Mouse (Mus musculus): ENCODE measurements around the gene Arhgap30.

The Arhgap30 gene

DNA sequence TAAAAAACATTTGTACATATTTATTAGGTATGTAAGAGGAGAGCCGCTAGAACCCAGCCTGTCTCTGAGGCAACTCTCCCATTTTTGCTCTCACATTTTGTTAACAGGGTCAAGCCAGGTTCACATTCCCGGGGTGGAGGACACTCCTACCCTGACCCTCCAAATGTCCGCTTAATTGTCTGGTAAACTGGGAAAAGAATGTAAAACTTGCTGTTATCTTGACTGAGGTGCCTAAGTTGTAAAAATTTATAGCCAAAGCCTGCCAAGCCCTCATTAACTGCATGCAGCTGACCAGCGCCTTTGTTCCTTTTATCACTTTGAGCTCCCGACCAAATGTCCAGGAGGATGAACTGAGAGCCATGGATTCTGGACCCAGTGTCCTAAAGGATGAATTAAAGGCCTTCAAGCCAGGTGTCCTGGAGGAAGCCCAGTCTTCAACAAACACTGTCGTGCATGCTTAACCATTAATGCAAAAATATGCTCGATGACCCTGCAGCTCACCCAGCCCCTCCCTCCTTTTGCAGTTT lies 46.6 kb downstream of the Arhgap30 start:
- no peak for DNase-seq

DNA sequence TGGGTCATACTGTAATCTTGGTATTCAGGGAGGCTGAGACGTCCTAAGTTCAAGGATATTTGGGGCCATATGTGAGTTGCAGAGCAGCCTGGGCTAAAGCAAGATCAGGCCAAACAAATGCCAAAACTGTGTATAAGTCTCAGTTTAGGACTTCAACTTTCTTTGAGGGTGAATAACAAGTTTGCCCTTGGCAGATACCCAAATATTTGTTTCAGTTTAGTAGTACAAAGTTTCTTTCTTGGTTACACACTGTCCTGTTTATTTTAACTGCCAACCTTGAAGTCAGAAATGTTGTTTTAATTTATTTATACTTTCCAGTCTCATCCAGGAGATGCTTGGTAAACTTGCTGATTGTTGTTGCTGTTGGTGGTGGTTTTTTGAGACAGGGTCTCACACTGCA lies 47.2 kb downstream of the Arhgap30 start:
- no peak for DNase-seq

DNA sequence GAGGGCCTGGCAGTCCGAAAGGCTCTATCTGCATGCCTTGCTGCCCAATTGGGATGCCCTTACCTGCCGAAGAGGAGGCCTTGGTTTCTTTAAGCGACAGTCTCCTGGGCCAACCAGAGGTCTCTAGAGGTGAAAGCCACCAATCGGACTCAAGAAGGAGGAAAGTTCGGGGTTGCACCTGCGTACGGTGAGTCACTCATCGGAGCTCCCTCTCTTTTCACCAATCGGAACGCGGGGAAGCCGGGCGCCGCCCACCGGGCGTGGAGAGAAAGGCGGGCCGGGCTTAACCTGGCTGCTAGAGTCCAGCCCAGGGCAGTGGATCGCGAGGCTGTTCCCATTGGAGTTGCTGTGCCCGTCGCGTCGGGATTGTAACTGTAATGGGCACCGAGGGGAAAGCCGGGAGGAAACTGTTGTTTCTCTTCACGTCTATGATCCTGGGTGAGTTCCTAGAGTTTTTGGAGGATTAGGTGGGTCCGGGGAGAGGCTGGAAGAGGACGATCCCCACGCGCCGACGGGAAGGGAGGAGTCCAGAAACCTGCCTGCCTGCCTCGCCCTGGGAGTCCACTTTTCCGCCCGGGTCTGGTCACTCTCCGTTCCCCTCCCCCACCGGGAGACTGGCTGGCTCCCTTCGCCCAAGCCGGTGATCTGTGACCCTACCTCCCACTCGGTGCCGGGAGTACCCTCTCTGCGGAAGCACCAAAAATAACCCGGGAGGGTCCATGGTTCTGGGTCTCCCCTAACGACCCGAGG lies 48.7 kb downstream of the Arhgap30 start, which contains the start of gene F11r:
Gene F11r (plus strand): TSS at position 272 of the 750 bp plus-strand sequence.
- peak; percentile 94 for DNase-seq

DNA sequence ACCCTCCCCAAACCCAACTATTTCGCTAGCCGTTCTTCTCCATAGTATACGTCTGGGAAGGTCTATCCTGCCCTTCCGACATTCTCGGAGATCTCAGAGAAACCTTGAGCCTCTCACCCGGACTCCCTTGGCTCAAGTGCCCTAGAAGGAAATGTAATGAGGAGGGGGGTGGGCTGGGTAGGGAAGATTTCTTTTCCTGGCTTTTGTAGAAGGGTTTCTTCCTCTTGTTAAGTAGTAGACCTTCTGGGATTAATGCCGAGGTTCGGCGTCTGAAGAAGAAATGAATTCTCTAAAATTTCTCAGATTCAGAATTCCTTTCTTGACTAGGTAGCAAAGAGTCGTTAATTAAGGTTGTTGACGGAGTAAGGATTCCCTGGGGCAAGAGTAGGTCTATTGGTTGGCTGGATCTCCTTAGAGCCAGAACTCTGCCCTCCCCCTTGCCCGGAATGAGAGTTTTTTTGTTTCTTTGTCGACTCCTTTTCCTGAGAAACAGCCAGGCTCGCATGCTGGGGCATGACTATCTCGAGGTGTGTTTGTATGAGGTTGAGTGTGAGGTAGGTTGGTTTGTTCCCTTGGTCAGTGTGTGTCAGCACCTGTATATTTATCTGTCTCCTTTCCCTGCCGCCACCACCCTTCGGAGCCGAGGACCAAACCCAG lies 49.4 kb downstream of the Arhgap30 start:
- DNase-seq, result peak; percentile 37

DNA sequence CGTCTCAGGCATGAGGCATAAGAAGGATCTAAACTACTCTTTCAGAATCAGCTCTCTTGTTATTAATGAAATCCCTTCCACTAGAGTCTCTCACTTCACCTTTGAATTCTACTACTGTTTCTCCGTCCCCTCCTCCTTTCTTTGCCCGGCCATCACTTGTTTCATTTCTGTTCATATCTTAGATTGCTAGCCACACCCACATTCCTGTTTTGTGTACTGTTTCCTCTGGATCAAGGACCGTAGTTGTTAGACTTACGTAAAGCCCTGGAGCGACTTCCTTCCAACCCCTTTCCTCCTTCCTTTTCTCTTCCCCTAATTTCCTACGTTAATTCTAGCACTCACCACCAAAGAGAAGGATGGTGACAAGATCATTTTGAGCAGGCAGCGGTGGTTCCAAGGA lies 50.3 kb downstream of the Arhgap30 start:
- peak; percentile 60 for DNase-seq

DNA sequence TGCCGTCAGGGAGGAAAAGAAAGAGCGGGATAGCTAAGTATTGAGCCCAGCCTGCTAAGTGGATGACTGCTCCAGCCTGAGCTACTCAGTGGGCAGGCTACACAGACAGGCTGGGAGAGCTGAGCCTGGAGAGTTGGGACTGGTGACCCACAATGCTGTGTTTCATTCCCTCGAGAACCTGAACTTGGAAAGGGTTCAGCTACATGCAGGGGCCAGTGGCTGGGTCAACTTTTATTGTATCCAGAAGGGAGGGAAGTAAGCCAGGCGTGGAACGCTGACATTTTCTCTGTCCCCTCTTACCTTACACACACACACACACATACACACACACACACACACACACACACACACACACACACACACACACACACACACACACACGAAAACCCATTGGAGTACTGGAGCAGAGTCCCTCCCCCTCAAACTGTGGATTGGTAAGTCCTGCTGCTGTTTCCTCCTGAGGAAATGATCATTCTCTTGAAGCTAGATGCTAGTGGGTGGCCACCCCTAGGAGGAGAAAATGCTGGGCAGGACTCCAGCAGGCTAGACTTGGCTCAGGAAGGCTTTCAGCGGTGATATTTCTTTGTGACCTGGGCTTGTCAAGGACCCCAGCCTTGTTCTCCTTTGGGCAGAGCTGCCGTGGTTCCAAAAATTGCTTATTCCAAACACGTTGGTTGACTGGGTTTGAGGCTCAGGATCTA lies 51.4 kb downstream of the Arhgap30 start:
- peak; percentile 86 for DNase-seq

DNA sequence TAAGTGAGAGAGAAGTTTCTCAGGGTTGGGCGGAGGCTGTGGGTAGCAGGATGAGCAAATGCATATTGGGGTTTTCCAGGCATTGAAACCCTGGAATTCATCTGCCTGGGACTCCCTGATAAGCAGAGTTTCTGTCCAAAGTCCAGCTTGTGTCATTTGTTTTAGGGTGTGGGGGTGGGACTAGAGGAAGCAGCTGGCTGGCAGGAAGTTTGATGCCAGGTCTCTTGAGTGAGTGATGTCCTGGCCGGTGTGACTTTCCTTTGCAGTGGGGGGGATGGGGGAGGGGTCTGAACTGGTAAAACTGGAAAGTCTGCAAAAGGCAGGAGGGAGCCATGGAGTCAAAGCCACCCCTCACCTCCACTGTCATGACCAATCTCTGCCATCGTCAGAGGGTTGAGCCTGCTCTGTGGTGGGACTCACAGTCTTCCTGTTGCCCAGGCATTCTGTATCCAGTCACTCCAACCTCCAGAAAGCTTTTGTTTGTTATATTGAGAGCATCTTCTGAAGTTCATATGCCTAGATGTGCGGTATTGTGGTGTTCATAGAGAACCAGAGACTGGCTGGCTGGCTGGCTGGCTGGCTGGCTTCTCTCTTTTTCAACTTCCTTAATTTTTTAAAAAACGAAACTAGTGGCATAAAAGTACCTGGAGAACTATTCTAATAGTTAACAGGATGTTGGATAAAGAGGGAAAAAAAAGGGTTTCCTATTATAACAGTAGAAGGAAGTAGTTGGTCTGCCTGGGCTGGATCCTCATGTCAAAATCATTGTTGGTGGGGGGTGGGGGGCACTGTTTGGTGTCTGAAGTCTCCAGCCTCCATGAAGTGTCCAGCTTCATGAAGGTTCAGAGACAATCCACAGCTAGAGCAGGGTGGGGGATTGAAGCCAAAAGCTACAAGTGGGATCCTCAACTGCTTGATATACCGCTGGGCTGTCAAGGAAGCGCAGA lies 53.0 kb downstream of the Arhgap30 start:
- peak; percentile 62 for DNase-seq

DNA sequence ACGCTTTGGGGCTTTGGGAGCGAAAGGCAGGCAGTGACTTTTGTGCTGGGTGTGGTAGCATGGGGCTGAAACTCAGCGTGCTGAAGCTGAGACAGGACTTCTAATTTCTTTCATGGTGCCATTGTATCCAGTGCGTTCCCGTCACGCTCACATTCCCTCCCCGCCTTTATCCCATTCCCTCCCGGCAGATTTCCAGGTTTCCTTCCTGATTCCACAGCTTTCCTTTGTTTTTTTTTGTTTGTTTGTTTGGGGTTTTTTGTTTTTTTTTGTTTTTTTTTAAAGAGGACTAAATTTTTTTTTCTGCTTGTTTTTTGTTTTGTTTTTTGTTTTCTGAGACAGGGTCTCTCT lies 53.6 kb downstream of the Arhgap30 start:
- DNase-seq, result peak; percentile 50

DNA sequence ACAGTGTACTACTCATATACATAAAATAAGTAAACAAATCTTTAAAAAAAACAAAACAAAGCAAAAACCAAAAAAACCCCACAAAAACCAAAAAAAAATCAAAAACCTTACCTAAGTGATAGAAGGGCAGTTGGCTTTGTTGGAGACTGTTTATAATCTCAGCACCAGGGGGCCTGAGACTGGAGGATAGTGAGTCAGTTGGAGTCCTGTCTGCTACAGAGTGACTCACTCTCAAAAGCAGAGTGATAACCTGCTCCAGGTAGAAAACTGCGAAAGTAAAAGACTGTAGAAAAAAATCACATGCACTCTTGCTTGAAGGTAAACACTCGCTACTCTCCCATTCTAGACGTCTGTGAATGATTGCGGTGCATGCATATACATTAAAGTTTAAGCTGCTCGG lies 56.3 kb downstream of the Arhgap30 start:
- DNase-seq, result no peak

DNA sequence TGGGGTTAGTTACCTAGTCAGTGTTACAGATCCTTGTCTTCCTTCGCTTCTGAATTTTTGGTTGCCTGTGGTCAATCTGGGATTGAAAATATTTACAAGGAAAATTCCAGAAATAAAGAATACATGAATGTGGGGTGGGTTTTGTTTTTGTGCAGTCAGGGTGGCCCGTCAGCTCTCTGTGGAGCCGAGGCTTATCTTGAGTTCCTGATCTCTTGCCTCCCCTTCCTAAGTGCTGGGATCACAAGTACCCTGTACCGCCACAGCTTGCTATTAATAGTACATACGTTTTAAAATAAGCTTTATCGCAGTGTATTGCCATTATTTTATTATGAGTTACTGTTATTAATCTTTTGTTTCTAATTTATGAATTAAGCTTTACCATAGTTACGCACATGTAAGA lies 58.1 kb downstream of the Arhgap30 start:
- DNase-seq, result no peak

DNA sequence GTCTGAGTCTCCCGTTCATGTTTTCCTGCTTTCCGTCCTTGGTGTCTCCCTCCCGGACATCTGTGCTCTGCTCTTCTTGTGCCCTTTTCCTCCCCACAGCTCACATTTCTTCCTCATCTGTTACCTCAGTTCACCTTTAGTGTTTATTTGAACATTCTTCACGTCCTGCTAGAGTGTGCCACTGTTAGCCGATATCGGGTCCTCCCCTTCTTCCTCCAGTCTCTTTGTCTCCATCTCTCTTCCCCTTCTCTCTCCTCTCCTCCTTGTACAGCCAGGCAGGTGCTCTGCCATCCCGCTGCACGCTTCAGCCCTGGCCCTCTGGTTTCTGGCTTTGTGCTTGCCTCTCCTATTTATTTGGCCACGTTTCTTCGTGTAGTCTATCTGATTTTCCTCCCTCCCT lies 58.9 kb downstream of the Arhgap30 start:
- DNase-seq, result no peak

DNA sequence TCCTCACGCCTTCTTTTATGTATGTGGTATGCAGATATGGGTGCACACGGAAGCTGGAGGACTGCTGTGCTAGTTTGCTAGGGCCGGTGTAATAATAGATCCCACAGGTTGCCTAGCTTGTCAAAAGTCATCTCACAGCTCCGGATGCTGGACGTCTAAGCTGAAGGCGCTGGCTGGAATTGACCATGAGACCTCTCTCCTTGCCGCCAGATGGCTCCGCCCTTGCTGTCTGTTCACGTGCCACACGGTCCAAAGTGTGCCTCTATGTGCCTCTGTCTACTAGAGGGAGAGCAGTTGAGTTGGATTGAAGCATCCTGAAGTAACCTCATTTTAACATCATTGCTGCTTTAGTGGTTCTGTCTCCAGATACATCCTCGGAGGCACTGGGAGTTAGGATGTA lies 61.3 kb downstream of the Arhgap30 start:
- no peak for DNase-seq

DNA sequence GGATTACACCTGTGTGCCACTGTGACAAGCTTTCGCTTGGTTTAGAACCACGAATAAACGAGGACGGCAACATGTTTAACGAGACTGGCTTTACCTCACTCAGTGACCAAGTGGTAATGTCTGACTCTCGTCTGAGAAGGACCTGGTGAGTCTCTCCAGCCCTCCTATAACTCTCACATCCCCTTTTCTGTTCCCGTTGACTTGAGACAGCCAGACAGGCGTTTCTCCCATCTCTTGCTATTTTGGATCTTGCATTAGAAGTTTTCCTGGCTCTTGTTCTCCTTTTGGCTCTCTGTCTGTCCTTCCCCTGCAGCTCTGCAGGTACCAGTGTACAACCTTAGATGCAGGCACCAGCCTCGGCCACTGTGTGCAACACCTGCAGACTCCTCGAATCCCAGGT lies 62.2 kb downstream of the Arhgap30 start:
- DNase-seq, result no peak

DNA sequence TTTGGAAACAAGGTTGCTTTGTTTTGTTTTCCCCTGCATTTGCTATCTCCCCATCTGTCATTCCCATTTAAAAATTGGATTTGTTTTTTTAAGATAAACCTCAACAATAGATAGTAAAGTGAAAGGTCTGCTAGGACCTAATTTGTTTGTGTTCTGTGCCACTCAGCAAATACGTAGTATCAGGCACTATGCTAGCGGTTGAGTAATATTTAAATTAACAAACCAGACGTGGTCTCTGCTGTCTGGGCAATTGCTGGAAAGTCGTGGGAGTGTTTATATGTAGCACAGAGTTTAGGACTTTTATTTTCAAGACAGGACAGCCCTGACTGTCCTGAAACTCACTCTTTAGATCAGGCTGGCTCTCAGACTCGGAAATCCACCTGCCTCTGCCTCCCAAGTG lies 63.8 kb downstream of the Arhgap30 start:
- DNase-seq, result no peak

DNA sequence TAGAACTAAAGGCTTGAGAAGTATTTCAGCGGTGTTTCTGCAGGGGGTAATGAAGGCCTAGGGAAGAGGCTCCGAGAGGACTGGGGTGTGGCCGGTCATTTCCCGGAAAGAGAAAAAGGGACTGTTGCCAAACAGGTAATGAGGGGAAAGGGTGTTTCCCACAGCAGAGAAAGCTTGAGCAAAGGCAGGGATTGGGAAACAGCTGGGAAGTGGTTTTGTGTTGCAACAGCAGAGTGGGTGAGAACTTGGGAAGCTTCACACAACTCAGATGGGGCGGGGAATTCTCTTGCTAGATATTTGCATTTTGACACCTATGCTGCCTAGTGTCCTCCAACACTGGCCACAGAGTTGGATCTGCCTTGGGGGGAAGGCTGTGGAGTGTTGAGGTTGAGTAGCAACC lies 64.2 kb downstream of the Arhgap30 start:
- DNase-seq, result peak; percentile 47

DNA sequence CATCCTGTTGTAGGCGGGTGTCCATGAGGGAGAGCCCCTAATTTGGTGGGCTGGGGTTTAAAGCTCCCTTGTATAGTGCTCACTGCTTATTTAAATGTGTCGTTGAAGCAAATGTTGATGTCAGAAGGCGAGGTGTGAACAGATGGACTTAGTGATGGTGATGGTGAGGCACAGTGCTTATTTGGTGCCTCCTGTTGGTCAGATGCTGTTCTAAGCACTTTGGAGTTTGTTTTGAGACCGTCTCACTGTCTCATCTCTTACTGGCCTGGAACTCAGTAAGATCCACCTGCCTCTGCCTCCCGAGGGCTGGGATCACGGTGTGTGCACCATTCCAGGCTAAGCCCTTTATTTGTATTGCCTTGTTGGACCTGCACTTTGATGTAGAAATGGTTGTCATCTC lies 66.2 kb downstream of the Arhgap30 start:
- DNase-seq, result no peak

DNA sequence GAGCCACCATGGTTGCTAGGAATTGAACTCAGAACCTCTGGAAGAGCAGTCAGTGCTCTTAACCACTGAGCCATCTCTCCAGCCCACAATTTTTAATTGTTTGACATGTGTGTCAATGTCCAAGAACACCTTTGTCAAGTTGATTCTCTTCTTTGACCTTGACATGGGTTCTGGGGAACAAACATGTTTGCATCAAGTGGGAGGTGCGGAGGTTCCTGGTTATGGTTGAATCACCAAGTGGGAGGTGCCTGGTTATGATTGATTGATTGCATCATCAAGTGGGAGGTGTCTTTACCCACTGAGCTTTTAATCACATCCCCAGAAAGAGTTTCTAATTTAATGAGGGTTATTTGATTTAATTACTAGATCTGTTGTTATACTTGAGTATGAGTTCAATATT lies 68.8 kb downstream of the Arhgap30 start:
- DNase-seq, result no peak

DNA sequence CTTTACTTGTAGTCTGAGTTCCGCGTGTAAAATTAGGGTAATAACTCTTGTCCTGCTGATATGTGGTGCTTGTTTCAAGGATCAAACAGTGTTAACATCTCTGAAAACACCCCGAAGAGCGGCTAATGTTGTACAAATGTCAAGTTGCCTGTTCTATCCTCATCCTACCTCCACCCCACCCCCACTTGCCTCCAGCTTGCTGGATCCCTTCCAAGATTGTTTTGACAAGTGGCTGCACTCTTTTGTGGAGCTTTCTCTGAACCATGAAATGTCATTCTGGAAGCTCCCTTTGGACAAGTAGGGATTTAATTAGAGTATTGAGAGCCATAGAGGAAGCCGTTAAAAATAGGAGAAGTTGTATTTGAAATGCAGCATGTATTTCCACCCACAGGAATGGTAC lies 71.0 kb downstream of the Arhgap30 start:
- DNase-seq, result no peak

Data from lung, postnatal 10 days (tissue).